Mouse (Mus musculus) mouse embryonic stem cell (cell line): Measurements from ENCODE around the gene Tceal9.
"Not testable (repeated sequence)": the region's sequence is repeated elsewhere in the genome, so short reads cannot be mapped to it uniquely, and the experiment has no call there.

Source experiments
- in situ Hi-C, 2 experiments: fragments of 300-500 bp; cut with MboI; formaldehyde crosslinking; loops; 1 replicate in 1 of 2; 3 replicates in 1 of 2; pipeline ENCODE4 v1.14.3; 2019 to 2020; ENCODE audit warnings: low sequenced_read_pairs in 2 of 2, low pct_unique_long_range_greater_than_20kb in 1 of 2, mixed read lengths in 1 of 2; ENCODE audit not compliant: unreplicated experiment in 1 of 2

Tceal9 gene

DNA sequence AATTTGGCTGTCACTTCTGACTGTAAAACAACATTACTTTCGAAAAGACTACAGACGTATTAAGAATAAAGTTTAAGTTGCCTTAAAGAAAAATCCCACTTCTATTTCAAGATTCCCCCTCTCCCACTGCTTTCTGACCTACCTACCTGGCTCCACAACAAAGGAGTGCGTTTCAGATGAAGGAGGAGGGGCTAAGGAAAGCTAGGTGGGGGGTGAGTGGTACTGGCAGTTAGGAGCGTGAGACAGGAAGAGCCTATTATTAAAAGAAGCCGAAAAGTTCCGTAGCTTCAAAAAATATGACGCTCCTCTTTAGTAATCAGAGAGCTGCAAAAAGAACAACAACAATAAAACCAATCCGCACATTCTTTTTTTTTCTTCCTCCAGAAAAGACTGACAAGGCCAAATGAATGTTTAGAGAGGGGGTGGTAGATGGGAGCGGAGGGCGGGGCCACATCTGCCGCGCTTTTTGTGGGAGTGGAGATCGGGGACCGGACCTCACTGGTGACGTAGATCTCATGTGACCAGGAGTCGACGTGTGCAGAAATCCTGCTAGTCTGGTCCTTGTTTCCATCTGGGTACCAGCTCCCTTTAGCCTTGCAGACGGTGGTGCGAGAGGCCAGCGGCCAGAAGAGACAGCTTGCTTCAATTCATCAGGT is at the start of gene Tceal9:
Gene Tceal9 (plus strand): TSS at position 506 of the 656 bp plus-strand sequence.
- in situ Hi-C loops: no loop called here

DNA sequence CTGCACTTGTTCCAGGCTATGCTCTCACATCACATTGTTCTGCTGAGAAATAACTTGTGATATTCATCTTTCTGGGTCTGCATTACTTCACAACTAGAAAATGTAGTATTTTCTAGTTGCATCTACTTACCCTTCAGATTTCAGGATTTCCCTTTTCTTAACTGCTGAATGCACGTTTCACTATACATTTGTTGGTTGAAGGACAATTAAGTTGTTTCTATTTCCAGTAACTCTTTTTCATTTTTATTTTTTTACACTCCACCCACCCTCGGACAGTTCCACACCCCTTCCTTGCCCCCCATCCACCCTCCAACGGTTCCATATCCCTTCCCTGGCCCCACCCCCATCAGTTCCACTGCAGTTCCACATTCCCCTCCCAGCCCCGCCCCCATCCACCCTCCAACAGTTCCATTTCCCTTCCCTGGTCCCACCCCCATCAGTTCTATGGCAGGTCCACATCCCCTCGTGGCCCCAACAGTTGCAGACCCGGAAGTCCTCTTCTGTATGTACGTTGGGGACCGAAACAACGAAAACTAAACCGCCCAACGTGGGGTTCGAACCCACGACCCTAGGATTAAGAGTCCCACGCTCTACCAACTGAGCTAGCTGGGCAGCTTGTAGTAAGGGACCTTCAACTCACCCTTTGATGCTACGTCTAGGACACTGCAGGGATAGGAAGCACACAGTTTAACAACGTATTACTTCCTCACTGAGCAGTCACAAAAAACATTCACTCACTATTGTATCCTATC is 49.5 kb upstream of the Tceal9 start:
- in situ Hi-C loops: loop anchor here in 1 of 2 experiments (5.0 to 10.0 kb wide), 2 partner anchors 127 to 219 kb away; no protein-coding TSS in a partner anchor

DNA sequence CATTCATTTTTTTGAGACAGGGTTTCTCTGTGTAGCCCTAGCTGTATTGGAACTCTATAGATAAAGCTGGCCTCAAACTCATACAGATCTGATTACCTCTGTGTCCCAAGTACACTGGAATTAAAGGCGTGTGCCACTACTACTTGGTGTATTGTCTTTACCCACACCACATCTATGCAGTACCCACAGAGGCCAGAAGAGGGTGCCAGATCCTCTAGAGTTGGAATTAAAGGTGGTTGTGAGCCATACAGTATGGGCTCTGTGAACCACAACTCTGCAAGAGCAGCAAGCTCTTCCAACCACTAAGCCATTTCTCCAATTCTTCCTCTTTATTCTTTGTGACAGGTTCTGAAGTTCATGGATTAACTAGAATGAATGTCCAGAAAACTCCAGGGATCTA is 48.0 kb upstream of the Tceal9 start:
- in situ Hi-C loops: loop anchor here in 1 of 2 experiments (5.0 to 10.0 kb wide), 2 partner anchors 125 to 218 kb away; no protein-coding TSS in a partner anchor

DNA sequence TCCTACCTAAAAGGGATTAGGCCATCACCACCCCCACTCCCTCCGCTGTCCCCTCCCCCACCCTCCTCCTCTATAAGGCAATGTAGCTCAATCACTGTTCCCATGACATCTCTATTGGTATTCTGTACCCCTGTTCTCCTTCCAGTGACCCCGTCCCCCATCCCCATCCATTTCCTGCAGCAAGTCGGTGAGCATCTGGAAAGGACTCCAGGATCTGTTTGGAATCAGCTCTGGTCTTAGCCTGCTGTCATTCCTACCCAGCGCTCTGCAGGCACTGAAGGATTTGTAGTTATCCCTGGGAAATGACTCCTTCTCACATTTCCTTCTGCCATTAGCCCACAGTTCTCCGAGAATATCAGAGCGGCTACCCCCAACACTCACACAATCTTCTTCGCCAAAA is 41.6 kb upstream of the Tceal9 start:
- in situ Hi-C loops: no loop called here

DNA sequence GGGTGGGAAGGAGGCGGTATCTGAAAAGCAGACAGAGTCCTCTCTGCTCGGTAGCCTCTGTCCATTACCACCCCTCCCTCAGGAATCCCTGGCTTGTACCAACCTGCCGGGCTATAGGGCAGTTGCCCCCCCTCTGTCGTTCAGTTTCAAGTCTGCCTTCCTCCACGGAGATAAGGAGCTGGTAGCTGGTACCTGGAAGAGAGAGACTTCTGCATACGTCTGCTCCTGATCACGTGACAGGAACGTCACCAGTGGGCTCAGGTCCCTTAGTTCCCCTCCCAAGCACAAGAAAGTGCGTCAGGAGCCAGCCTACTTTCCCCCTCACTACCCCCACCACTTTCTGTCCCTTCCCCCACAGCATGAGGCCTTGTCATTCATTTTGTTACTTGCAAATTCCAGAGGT is 41.2 kb upstream of the Tceal9 start, which contains the start of gene Tceal5:
Gene Tceal5 (minus strand): TSS at position 213 of the 403 bp plus-strand sequence.
- in situ Hi-C loops: no loop called here

DNA sequence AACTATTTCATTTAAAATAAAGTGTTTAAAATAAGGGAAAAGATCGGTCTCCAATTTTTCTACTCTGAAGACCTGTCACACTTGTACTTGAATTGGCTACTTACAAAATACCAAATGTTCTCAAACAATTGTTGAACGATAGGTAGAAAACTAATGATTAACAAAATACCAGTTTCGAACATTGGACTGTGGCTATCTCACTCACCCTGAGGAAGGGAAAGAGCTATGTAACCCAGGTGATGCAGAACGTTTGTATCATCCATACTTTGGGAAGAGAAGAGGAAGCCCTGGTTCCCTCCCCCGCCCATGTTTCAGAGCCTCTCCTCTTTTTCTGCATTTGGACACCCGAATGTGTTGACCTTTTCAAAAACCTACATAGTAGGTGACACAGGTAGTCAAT is 40.5 kb upstream of the Tceal9 start:
- in situ Hi-C loops: no loop called here

DNA sequence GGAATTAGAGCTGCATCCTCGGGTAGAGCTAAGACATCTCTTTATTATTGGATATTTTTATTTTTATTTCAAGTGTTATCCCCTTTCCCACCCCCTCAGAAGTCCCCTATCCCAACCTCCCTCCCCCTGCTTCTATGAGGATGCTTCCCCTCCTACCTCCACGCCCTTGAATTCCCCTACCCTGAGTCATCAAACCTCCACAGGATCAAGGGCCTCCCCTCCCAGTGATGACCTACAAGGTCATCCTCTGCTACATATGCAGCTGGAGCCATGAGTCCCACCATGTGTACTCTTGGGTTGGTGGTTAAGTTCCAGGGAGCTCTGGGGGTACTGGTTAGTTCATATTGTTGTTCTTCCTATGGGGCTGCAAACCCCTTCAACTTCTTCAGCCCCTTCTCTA is 31.5 kb upstream of the Tceal9 start:
- in situ Hi-C loops: no loop called here

DNA sequence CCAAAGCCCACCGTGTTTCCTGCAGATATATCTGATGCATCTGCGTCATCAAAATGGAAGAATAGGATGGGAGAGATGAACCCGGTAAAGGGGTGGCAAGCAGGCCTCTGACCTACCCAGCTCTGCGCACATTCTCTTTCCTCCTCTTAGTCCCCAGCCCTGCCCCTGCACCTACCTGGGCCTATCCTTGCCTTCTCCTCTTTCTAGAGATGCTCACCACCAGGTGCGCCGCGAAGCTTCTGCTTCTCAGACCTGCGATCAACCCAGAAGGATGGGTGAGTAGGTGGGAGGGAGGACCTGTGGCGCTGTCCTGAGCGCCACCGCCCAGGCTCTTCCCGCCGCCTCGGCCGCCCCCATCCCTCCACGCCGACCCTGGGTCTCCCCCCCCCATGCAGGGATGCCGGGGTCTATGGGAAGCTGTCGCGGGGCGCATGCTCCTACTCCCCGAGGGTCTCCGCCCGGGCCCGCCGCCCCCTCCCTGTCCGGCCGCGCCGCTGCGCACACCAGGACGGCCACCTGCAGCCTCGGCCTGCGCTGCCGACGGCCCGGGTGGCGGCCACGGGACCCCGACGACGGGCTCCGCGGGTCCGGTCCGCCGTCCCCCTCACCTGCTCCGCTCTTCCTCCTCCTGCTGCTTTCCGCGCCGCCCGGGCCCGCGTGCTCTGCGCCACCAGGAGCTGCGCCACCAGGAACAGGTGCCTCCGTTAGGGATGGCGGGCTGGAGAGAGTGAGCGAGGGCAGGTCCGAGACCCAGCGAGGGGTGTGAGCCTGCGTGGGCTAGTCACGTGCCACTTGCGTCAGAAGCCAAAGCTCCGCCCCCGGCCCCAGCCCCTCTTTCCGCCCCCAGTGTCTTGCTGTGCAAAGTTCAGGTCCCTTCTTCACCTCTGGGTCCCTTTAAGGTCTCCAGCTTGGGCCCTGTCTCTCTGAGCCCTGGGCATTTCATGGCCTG is 29.9 kb upstream of the Tceal9 start, which contains the start of the genes Tceal7 and Bex1:
Gene Tceal7 (plus strand): TSS at position 51 of the 949 bp plus-strand sequence.
Gene Bex1 (minus strand): TSS at position 785 of the 949 bp plus-strand sequence.
- in situ Hi-C loops: not testable (repeated sequence)

DNA sequence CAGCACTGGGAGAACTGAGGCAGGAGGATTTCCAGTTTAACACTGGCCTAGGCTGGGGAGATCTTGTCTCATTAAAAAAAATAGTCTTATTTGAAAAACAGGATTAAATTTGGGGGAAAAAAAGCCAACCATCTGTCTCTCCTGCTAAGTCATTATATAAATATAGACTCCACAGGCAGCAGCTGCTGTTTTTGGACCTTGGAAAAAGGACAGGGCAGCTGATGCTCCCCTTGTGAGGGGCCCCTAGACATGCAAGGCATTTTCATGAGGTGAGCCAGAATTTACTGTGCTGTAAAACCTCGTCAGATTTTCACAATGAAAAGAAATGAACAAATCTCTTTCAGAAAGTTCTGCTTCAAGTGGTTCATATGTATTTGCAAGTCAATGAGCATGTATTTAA is 28.6 kb upstream of the Tceal9 start:
- in situ Hi-C loops: no loop called here

DNA sequence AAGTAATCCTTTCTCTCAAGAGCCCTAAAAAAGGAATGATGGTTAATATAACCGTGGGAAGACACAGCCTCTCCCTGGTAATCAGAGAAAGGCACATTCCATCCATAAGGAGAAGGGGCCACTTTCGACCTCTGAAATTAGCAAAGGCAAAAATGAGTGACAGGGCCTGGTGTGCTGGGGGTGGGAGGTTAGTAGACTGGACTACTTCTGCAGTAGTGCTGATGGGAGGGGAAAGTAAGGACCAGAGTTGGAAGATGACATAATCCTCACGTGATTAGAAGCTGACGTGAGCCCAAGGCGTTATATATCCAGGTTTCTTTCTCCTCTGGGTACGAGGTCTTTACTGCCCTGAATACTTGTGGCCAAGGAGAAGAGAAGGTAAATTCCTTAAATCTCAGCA is 21.2 kb upstream of the Tceal9 start:
- in situ Hi-C loops: no loop called here

DNA sequence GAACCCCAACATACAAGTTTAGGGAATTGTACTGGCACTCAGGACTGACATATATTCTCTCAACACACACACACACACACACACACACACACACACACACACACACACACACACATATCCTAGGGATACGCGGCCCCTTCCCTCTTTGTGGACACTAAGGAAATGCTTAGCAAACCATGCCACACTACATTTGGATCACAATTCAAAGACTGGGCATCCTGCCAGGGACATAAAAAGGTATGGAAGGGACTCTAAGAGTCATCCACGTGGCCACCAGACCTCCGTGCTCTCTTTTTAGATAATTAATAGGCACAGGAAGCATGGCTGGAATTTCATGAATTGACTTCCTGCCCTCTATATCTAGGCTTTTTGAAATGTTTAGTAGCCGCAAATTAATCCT is 17.1 kb upstream of the Tceal9 start:
- in situ Hi-C loops: no loop called here

DNA sequence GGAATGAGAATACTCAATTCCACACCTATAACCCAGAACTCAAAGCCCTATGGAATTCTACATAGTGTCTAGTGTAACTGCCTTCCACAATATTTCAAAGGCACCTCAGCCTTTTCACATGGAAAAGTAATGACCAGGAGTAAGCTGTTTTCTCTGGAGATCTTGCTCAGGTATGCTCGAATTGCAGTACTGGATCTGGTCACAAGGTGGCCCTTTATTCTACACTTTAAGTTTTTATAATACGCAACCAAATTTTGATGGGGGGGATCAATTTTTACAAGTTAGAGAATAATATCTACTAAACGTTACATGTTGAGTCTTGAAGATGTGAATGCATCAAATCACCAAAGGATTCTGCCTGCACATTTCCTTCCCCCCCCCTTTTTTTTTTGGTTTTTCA is 6.8 kb upstream of the Tceal9 start:
- in situ Hi-C loops: no loop called here

DNA sequence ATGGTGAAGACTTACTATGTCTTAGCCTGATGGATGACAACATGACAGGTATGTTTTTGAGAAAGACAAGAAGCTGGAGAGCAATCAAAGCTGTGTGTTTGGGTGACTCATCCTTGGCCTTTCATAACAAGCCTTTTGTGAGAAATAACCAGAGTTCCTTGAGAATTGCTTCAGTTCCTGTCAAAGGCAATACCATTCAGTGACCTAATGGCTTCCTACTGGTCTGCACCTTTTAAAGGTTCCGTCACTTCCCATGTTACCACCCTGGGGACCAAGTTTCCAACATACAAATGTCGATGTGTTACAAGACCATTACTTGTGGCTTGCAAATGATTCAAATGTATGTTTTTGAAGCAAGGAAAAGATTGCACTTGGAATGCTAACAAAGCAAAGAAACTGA is 1.7 kb upstream of the Tceal9 start:
- in situ Hi-C loops: no loop called here

DNA sequence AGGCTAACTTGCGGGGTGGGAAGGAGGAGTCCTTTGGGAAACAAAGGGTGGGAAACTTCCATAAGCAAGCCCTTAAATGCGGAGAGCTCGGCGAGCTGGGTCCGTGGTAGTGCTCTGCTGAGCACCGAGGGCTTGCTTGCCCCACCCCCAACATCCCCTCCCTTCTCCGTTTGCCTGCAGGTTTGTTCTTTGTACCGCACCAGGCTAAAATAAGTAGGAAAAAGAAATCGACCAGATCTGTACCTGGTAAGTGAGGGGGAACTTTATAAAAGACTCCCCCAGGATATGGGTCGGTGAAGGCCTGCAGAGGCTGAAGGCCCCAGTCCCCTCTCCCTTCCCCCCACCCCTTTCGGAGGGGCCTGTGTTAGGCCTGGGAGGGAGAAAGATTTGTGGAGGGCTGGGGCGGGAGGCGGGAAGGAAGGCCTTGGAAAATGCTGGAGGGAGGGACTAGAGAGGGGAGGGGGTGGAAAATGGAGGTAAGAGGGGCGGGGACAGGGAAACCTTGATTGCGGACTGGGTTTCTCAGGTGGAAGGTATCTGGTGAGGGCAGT is 717 bp downstream of the Tceal9 start:
- in situ Hi-C loops: no loop called here

DNA sequence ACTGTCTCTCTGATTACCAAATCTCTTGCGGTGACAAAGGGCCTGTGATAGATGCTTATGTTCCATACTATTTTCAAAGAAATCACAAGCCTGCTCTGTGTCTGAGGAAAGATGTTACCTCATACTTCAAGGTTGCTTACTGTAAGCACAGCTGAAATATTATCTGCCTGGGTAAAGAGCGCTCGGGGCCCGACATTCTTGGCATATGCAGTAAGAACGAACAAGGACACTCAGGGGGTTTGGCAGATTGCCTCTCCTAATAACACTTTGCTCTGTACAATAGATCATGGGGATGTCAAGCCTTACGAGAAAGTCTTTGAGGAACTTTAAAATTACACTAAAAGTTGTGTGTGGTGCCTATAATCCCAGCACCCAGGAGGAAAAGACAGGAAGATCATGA is 3.9 kb downstream of the Tceal9 start:
- in situ Hi-C loops: no loop called here

DNA sequence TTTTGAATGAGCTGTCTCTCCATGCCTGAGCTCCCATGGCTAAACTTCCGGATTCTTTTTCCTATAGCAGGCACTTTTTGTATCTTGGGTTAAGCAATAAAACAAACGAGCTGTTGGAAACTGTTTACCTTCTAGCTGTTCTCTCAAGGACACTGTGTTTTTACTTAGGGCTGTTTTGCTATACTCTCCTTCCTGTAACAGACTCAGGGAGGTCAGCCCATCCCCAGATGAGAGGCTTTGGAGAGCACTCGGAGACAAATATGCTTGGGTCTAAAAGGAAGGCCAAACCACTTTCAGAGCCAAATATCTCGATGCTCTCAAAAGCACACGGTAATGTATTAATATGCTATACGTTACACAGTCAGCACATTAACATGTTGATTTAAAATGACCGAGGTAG is 4.8 kb downstream of the Tceal9 start:
- in situ Hi-C loops: no loop called here

DNA sequence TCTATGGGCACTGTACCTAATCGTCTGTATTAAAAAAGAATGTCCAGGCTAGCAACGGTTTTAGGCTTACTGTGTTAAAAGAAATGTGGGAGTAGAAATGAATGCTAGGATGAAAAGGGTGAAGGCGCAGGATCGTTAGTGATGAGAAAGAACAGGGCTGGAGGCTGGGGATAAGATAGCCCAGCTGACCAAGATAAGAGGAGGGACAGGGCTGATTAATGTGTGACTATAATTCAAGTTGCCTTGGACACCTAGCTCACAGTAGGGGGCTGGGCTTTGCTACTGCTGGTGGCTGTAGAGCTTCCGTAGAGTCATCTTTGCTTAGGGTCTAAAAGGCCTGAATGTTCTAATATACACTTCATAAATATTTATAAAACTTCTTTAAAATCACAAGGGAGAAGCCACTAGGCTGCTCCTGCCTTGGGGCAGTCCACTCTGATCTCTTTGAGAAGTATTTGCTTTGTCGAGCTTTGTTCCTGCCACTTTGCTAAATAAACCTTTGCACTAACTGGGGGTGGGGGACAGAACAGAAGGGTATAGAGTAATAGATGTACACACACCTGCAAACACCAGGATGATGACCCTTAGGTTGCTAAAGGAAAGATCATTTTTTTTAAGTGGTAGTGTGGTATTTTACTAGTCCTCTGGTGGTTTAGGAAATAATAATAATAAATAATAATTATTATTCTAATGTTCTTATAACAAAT is 7.3 kb downstream of the Tceal9 start:
- in situ Hi-C loops: no loop called here

DNA sequence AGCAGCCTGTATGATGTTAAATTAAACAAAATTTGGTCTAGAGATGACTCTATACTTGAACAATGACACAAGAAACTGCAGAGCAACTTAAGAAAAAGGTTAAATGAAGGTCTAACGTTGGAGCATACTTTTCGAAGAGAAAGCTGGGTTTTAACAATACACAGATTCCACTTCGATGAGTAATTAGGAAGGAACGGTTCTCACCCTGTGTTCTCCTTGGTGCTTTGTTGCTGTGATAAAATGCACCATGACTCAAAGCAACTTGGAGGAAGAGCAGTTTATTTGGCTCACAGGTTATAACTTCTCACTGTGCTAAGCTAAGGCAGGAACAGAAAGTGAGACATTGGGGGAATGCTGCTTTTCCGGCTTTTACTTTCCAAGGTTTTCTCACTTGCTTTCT is 22.8 kb downstream of the Tceal9 start:
- in situ Hi-C loops: no loop called here
